9 mouse cellular contexts compared by ENCODE assay signal in the genomic region with DNA sequence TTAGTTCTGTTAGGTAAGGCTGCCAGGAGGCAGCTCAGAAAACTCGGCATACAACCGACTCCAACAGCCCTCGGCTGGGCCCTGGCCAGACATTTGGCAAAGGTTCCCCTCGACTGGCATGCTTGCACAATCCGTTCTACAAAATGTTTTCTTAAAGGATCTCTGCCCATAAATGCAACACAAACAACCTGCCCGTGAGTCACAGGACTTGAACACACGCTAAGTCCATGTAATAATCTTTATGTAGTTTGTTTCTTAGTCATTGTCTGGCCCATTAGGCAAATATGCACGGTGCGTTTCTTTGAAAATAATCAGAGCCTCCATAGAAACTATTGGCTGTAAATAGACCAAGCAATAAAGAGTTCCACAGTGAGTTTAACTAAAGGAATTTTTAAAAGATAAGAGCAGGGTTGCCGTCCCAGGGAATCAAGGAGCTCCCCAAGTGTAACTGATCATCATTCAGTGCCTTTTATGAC. TPM values are rescaled to one million over a fixed set of nuclear protein-coding genes. Genes with fewer than 3 reads are reported as not detected.
DNase-seq lines count a peak whose midpoint lies in the region; ATAC-seq and TF ChIP-seq lines count a peak whose summit lies in the region.
"Had no signal": no experiment of that assay in that cellular context is flagged by ENCODE, and none has a peak within 500 bp of the region (broad histone marks: within the 10 kb centered on the region; RNA-seq: fewer than 3 reads in every experiment).

No protein-coding gene starts in this region.

- H3K4me3 ChIP-seq in hindbrain, embryonic 14.5 days (replicated peaks; ENCODE audit: low read length) = no peak overlapping the region
- H3K4me3 ChIP-seq in hindbrain, embryonic 16.5 days (ENCODE audit: low read length) = no peak overlapping the region
- H3K4me3 ChIP-seq in stomach, postnatal 0 days (ENCODE audit: low read depth, low read length) = no peak overlapping the region

- H3K27me3 ChIP-seq in hindbrain, embryonic 14.5 days (ENCODE audit: control insufficient read depth, insufficient read depth, low read length) = no peaks in the 10 kb centered on the region
- no peaks in the 10 kb centered on the region for H3K27me3 ChIP-seq in hindbrain, embryonic 16.5 days (replicated peaks; ENCODE audit: control insufficient read depth, insufficient read depth, low read length)
- no peaks in the 10 kb centered on the region for H3K27me3 ChIP-seq in stomach, postnatal 0 days (ENCODE audit: control insufficient read depth, insufficient read depth, low read length)

- no peaks in the 10 kb centered on the region for H3K4me1 ChIP-seq in hindbrain, embryonic 14.5 days (replicated peaks; ENCODE audit: control insufficient read depth, insufficient read depth, low read length)
- H3K4me1 ChIP-seq in hindbrain, embryonic 16.5 days (ENCODE audit: control insufficient read depth, insufficient read depth, low read depth, low read length) = no peaks in the 10 kb centered on the region
- no peaks in the 10 kb centered on the region for H3K4me1 ChIP-seq in stomach, postnatal 0 days (replicated peaks; ENCODE audit: control insufficient read depth, insufficient read depth)

- H3K36me3 ChIP-seq in hindbrain, embryonic 14.5 days (replicated peaks; ENCODE audit: control insufficient read depth, insufficient read depth) = no peaks in the 10 kb centered on the region
- H3K36me3 ChIP-seq in hindbrain, embryonic 16.5 days (ENCODE audit: control insufficient read depth, insufficient read depth, low read length) = no peaks in the 10 kb centered on the region
- H3K36me3 ChIP-seq in stomach, postnatal 0 days (ENCODE audit: control insufficient read depth, insufficient read depth, low read length) = no peaks in the 10 kb centered on the region

- TF ChIP-seq CTCF in stomach, postnatal 0 days (IDR thresholded peaks at IDR 0.05; ENCODE audit: low read depth) = no peak

- peak; percentile 28 for DNase-seq in hindbrain, embryonic 14.5 days (ENCODE audit: low spot score)
- peak; percentile 93 for DNase-seq in adipocyte (ENCODE audit: low spot score)
- peak; percentile 93 for DNase-seq in fibroblast of lung, adult 2 months (ENCODE audit: low read depth)
- DNase-seq in kidney, postnatal 36 days = peak; percentile 63 to 67
- peak; percentile 84 for DNase-seq in stomach, postnatal 0 days (ENCODE audit: low spot score)
- DNase-seq in spleen, postnatal 36 days (ENCODE audit: low spot score in 2 of 2) = no peak
- DNase-seq in thymus, postnatal 10 days (ENCODE audit: low spot score in 2 of 2) = no peak

- no peak overlapping the region for H3K9ac ChIP-seq in hindbrain, embryonic 14.5 days
- H3K9ac ChIP-seq in hindbrain, embryonic 16.5 days (ENCODE audit: low read depth, low read length) = no peak overlapping the region
- H3K9ac ChIP-seq in stomach, postnatal 0 days (ENCODE audit: low read length) = no peak overlapping the region
- H3K9ac ChIP-seq: liver, embryonic 14.5 days had no signal

- TF ChIP-seq EP300 in stomach, postnatal 0 days (optimal IDR thresholded peaks at IDR 0.05) = peak; percentile 89

- no peak overlapping the region for H3K27ac ChIP-seq in hindbrain, embryonic 14.5 days
- no peak overlapping the region for H3K27ac ChIP-seq in hindbrain, embryonic 16.5 days (ENCODE audit: low read depth, low read length)
- peak overlapping the region; percentile 85 for H3K27ac ChIP-seq in stomach, postnatal 0 days (replicated peaks)
- H3K27ac ChIP-seq: liver, embryonic 14.5 days had no signal

- WGBS in hindbrain, embryonic 14.5 days = 62% methylated on average over 10 of the region's 10 CpGs
- whole genome bisulfite sequencing in hindbrain, embryonic 16.5 days = 65% methylated on average over 10 of the region's 10 CpGs
- 33% methylated on average over 10 of the region's 10 CpGs for WGBS in stomach, postnatal 0 days

- no peaks in the 10 kb centered on the region for H3K9me3 ChIP-seq in hindbrain, embryonic 14.5 days (ENCODE audit: control insufficient read depth, low read length)
- H3K9me3 ChIP-seq in hindbrain, embryonic 16.5 days (ENCODE audit: control insufficient read depth, low read length) = no peaks in the 10 kb centered on the region
- no peaks in the 10 kb centered on the region for H3K9me3 ChIP-seq in stomach, postnatal 0 days (ENCODE audit: control insufficient read depth, low read length)

- no peak for ATAC-seq in hindbrain, embryonic 14.5 days (ENCODE audit: low FRiP score)
- no peak for ATAC-seq in hindbrain, embryonic 16.5 days
- ATAC-seq in stomach, postnatal 0 days (ENCODE audit: low FRiP score, low TSS enrichment) = peak; percentile 86

- no peak overlapping the region for H3K4me2 ChIP-seq in hindbrain, embryonic 14.5 days (replicated peaks)
- H3K4me2 ChIP-seq in hindbrain, embryonic 16.5 days (ENCODE audit: low read length) = no peak overlapping the region
- no peak overlapping the region for H3K4me2 ChIP-seq in stomach, postnatal 0 days (replicated peaks; ENCODE audit: low read depth)

RNA-seq across cellular contexts. Expression of gene Foxq1, which starts 37.5 kb away (rescaled TPM):
- 2.9 and 3.1 TPM in 2 replicates for polyA plus RNA-seq in hindbrain, embryonic 14.5 days (2014; fragmentation: Nextera tagmentation; extraction: Ambion mirVana)
- polyA plus RNA-seq in hindbrain, embryonic 16.5 days (2015; fragmentation: Nextera tagmentation; extraction: Ambion mirVana) = 1.2 and 1.4 TPM in 2 replicates
- 35.7 and 47.1 TPM in 2 replicates for polyA plus RNA-seq in stomach, postnatal 0 days (2015; fragmentation: Nextera tagmentation; extraction: Ambion mirVana)

RNA-seq across cellular contexts. Expression of gene A530084C06Rik, which starts 40.7 kb away (rescaled TPM):
- not detected in 2 replicates for polyA plus RNA-seq in hindbrain, embryonic 14.5 days (2014; fragmentation: Nextera tagmentation; extraction: Ambion mirVana)
- polyA plus RNA-seq in hindbrain, embryonic 16.5 days (2015; fragmentation: Nextera tagmentation; extraction: Ambion mirVana) = not detected in 2 replicates
- polyA plus RNA-seq in stomach, postnatal 0 days (2015; fragmentation: Nextera tagmentation; extraction: Ambion mirVana) = not detected in 2 replicates

Comparison
In these comparisons a context has a peak if more than half of its experiments do, and no peak if none do; other contexts are left out.
1. DNase-seq: peak in hindbrain, embryonic 14.5 days (single experiment), adipocyte (single experiment), fibroblast of lung, adult 2 months (single experiment), kidney, postnatal 36 days (2 of 2) and stomach, postnatal 0 days (single experiment); none in spleen, postnatal 36 days (0 of 2) and thymus, postnatal 10 days (0 of 2).